Mouse (Mus musculus): ENCODE results near the gene Tmem63a.

GRCm38 (mm10) chr1:180934467-180935419, 7.4 kb upstream of the Tmem63a start, which contains the start of gene Lefty1:
- TF ChIP-seq CTCF (IDR thresholded peaks at IDR 0.05; ENCODE audit: control insufficient read depth, insufficient read depth, insufficient replicate concordance, low read depth, low read length) (no peak), POLR2A (IDR thresholded peaks at IDR 0.05; ENCODE audit: control insufficient read depth, low read depth, low read length) (no peak)
